Mouse (Mus musculus): ENCODE data around the gene Mitf.

GRCm38 (mm10) chr6:97854236-97854635 lies 47.4 kb downstream of the Mitf start:
- no peak for TF ChIP-seq TAL1 (IDR thresholded peaks at IDR 0.05; ENCODE audit: low read length)
- no peak for TF ChIP-seq GATA1 (IDR thresholded peaks at IDR 0.05; ENCODE audit: low read length)
